Mouse (Mus musculus) liver, postnatal 0 days (tissue): ENCODE measurements at regions not wholly inside any gene's neighbourhood (a gene's known extent, or its start where the extent isn't known, plus 50 kb on each side); places are given as distances from the start of the nearest gene placed in this dataset.

Source experiments
- CTCF ChIP-seq: sonication (generic); IDR thresholded peaks from 2 replicates; pipeline ENCODE4 v1.5.1; 2016; ENCODE audit warnings: antibody characterized with exemption, low read depth
- EP300 ChIP-seq: IDR thresholded peaks from 2 replicates; pipeline ENCODE4 v1.6.1; 2016; ENCODE audit warnings: antibody characterized with exemption, low read depth, mild to moderate bottlenecking

DNA sequence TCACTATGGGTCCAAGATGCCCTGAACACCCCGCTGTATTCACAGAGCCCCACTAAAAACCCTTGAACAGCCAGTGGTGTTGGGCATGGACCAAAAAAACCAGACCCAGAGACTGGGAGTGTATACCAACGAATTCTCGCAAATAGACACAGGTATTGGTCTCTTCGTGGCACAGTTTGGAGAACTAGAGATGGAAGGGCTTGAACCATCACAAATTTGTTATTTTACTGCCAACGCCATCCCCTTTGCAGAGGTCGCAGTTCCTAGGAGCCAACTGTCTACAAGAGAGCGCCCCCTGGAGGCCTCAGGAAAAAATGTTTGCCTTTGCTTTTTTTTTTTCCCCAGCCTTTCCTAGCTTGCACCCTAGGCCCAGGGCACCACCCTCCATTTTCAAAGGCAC lies 99.1 kb downstream of the Edn3 start:
- peak; percentile 63 for TF ChIP-seq CTCF
- no peak for TF ChIP-seq EP300
